Mouse (Mus musculus): ENCODE data around the gene Wtip. TPM values are rescaled to one million over a fixed set of nuclear protein-coding genes. Genes with fewer than 3 reads are reported as not detected.
"Not testable (repeated sequence)": the region's sequence is repeated elsewhere in the genome, so short reads cannot be mapped to it uniquely, and the experiment has no call there.

Wtip gene
- polyA plus RNA-seq, 1 experiment from 2014 or later, result 0.58 TPM

GRCm38 (mm10) chr7:34116601-34117000 lies 16.5 kb downstream of the Wtip start:
- Histone ChIP-seq H3K4me1 (replicated peaks) (no peaks in the 10 kb centered on the region), H3K9me3 (replicated peaks) (no peaks in the 10 kb centered on the region), H3K27ac (no peak overlapping the region), H3K4me2 (no peak overlapping the region), H3K4me3 (replicated peaks) (no peak overlapping the region), H3K9ac (no peak overlapping the region), H3K36me3 (peaks cover 10% of the 10 kb centered on the region), H3K27me3 (no peaks in the 10 kb centered on the region)
- DNase-seq (no peak), ATAC-seq (ENCODE audit: low read depth) (no peak)
- WGBS (ENCODE audit: insufficient replicate concordance), result 72% methylated on average over 3 of the region's 3 CpGs

DNA sequence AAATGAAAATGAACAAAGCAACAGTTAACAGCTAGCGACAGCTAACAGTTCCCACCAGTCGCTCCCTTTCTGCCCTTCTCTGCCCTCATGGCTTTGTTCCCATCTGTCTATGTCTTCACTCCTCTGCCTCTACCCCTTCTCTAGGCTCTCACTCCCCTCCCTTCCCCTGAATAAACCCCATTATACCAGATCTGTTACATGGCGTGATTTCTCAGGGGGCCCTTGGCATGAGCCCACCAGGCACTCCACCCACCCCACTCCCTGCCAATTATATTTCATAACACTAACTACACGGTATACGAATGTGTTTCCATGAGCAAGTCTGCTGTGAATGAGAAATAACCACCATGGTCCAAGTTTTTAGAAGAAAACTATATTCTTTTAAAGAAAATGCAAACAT lies 23.9 kb downstream of the Wtip start:
- ATAC-seq (ENCODE audit: low read depth) (no peak), DNase-seq (no peak)
- Histone ChIP-seq H3K9ac (no peak overlapping the region), H3K9me3 (replicated peaks) (no peaks in the 10 kb centered on the region), H3K4me3 (replicated peaks) (no peak overlapping the region), H3K4me1 (replicated peaks) (no peaks in the 10 kb centered on the region), H3K36me3 (peaks cover 7% of the 10 kb centered on the region), H3K4me2 (no peak overlapping the region), H3K27ac (no peak overlapping the region), H3K27me3 (no peaks in the 10 kb centered on the region)
- WGBS (ENCODE audit: insufficient replicate concordance), result 69% methylated on average over 5 of the region's 5 CpGs

DNA sequence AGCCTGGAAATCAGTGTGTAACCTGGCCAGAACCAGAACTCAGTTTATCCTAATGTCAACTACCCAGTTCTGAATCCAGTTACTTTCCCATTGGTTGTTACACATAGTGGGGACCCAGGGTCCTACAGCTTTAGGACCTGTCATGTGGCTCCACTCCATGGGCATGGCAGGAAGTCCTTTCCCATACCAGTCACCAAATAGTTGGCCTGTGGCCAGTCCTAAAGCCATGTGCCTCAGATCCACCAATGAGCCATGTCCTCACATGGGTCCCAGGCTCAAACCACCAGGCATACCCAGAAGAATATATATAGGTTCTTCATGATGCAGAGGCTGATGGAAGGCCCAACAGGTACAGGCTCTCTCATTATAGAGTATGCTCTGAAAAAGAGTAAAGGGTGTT lies 31.8 kb downstream of the Wtip start:
- ATAC-seq (ENCODE audit: low read depth), result no peak
- Histone ChIP-seq H3K4me3 (replicated peaks) (no peak overlapping the region), H3K4me2 (no peak overlapping the region), H3K27ac (no peak overlapping the region), H3K9ac (no peak overlapping the region), H3K9me3 (replicated peaks) (0 out of 2 replicates have a peak, but pooled peaks cover 4% of the 10 kb centered on the region), H3K36me3 (no peaks in the 10 kb centered on the region), H3K27me3 (no peaks in the 10 kb centered on the region), H3K4me1 (replicated peaks) (no peaks in the 10 kb centered on the region)
- DNase-seq, result no peak

DNA sequence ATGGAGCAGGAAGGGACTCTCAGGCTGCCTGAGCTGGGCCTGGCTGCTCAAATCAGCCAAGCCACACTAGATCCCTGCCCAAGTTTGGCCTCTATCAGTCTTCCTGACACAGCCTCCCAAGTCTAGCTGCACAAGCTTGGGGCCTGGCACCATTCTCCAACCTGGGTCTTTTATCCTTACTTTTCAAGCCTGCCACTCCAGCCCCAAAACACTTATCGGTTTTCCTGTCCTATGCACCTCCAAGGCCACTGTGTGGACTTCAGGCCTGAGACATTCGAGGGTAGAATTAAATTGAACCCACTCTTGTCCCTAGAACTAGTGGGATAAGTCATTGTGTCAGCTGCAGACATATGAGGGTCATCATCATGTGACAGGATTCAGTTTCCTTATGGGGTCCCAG lies 33.1 kb downstream of the Wtip start:
- no peak overlapping the region for H3K9ac ChIP-seq
- no peaks in the 10 kb centered on the region for H3K27me3 ChIP-seq
- H3K4me3 ChIP-seq (replicated peaks), result no peak overlapping the region
- H3K27ac ChIP-seq, result no peak overlapping the region
- no peaks in the 10 kb centered on the region for H3K4me1 ChIP-seq (replicated peaks)
- H3K9me3 ChIP-seq (replicated peaks), result 0 out of 2 replicates have a peak, but pooled peaks cover 4% of the 10 kb centered on the region
- H3K36me3 ChIP-seq, result no peaks in the 10 kb centered on the region
- ATAC-seq (ENCODE audit: low read depth), result no peak
- 37% methylated on average over 2 of the region's 2 CpGs for WGBS (ENCODE audit: insufficient replicate concordance)
- no peak for DNase-seq
- H3K4me2 ChIP-seq, result no peak overlapping the region

GRCm38 (mm10) chr7:34094911-34095481 lies 38.1 kb downstream of the Wtip start, which contains the start of gene Scgb1b30:
TSS of gene Scgb1b30 (plus strand) at chr7:34095431.
- no peak for DNase-seq
- no peak within 1 kb of the TSS for H3K27ac ChIP-seq
- H3K4me2 ChIP-seq, result no peak within 1 kb of the TSS
- no peaks in the 10 kb centered on the region for H3K27me3 ChIP-seq
- no peak for ATAC-seq (ENCODE audit: low read depth)
- H3K9me3 ChIP-seq (replicated peaks), result peaks cover 4% of the 10 kb centered on the region; the same call in 1 of the 2 replicates
- no peaks in the 10 kb centered on the region for H3K4me1 ChIP-seq (replicated peaks)
- H3K4me3 ChIP-seq (replicated peaks), result no peak within 1 kb of the TSS
- WGBS (ENCODE audit: insufficient replicate concordance), result 59% methylated on average over 3 of the region's 3 CpGs
- H3K36me3 ChIP-seq, result no peaks in the 10 kb centered on the region
- H3K9ac ChIP-seq, result no peak within 1 kb of the TSS

DNA sequence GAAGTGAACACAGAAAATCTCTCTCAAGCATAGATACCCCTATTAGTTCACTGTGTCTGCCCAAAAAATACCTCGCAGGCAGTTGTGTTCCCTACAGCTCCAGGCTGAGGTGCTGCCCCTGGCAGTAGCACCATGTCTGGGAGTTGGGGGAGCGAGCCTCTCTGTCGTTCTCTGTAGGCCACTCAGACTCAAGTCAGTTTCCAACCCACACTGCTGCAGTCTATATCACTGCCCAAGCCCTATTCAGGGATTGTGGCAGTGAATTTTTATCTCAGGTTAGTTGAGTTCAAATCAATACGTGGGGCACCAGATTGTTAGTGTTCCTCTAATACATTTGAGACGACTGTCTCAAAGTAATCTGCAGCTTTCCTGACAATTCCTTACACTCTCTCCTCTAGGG lies 64.9 kb downstream of the Wtip start:
- not testable (repeated sequence) for H3K27ac ChIP-seq; ATAC-seq (ENCODE audit: low read depth); H3K4me2 ChIP-seq; H3K4me1 ChIP-seq (replicated peaks); H3K27me3 ChIP-seq; H3K4me3 ChIP-seq (replicated peaks); H3K9me3 ChIP-seq (replicated peaks); H3K36me3 ChIP-seq; DNase-seq; H3K9ac ChIP-seq
- 51% methylated on average over 5 of the region's 5 CpGs for WGBS (ENCODE audit: insufficient replicate concordance)

Other genes with a start within 250 kb of the Wtip start
- gene Scgb2b26, start 188.2 kb downstream of the Wtip start, polyA plus RNA-seq (2015; fragmentation: Nextera tagmentation; extraction: Ambion mirVana), result not detected in 2 replicates
- not detected in 2 replicates for gene Scgb2b27, start 119.3 kb downstream of the Wtip start, polyA plus RNA-seq (2015; fragmentation: Nextera tagmentation; extraction: Ambion mirVana)
- not detected in 2 replicates for gene Scgb1b27, start 111.8 kb downstream of the Wtip start, polyA plus RNA-seq (2015; fragmentation: Nextera tagmentation; extraction: Ambion mirVana)
- gene Scgb1b30, start 37.8 kb downstream of the Wtip start, polyA plus RNA-seq (2015; fragmentation: Nextera tagmentation; extraction: Ambion mirVana), result not detected in 2 replicates
- 131 and 146 TPM in 2 replicates for gene Uba2, start 36.3 kb upstream of the Wtip start, polyA plus RNA-seq (2015; fragmentation: Nextera tagmentation; extraction: Ambion mirVana)
- 31.8 and 32.1 TPM in 2 replicates for gene Pdcd2l, start 63.4 kb upstream of the Wtip start, polyA plus RNA-seq (2015; fragmentation: Nextera tagmentation; extraction: Ambion mirVana)
- 137 and 150 TPM in 2 replicates for gene Gpi1, start 97.1 kb upstream of the Wtip start, polyA plus RNA-seq (2015; fragmentation: Nextera tagmentation; extraction: Ambion mirVana)
- gene Gm6096, start 117.8 kb upstream of the Wtip start, polyA plus RNA-seq (2015; fragmentation: Nextera tagmentation; extraction: Ambion mirVana), result not detected in 2 replicates
- 11.0 and 19.0 TPM in 2 replicates for gene 4931406P16Rik, start 180.3 kb upstream of the Wtip start, polyA plus RNA-seq (2015; fragmentation: Nextera tagmentation; extraction: Ambion mirVana)

All from liver, embryonic 13.5 days (tissue).